8 mouse cellular contexts compared by ENCODE assay signal in genomic region chr1:182140370-182140769, GRCm38 (mm10). TPM values are rescaled to one million over a fixed set of nuclear protein-coding genes. Genes with fewer than 3 reads are reported as not detected.
A peak's percentile ranks its signal among the peaks of the same experiment; 100 is the strongest.
DNase-seq lines count a peak whose midpoint lies in the region; ATAC-seq and TF ChIP-seq lines count a peak whose summit lies in the region.

No protein-coding gene starts in this region.

- peak; percentile 67; the same call in 1 of the 2 replicates for ATAC-seq in hindbrain, postnatal 0 days
- ATAC-seq in megakaryocyte, adult 5-6 weeks (ENCODE audit: poor library complexity, severe bottlenecking): peak; percentile 84

- H3K4me1 ChIP-seq in hindbrain, postnatal 0 days (ENCODE audit: insufficient read depth, low read length): no peaks in the 10 kb centered on the region

- 2% methylated on average over 6 of the region's 6 CpGs for WGBS in hindbrain, postnatal 0 days

- no peak; the same call in 1 of the 2 replicates for TF ChIP-seq CTCF in gastrocnemius, adult 2 months (IDR thresholded peaks at IDR 0.05)
- TF ChIP-seq CTCF in hindbrain, postnatal 0 days (IDR thresholded peaks at IDR 0.05; ENCODE audit: low read depth): peak; percentile 94
- no peak; the same call in none of the 2 replicates for TF ChIP-seq CTCF in left cerebral cortex, adult 2 months (IDR thresholded peaks at IDR 0.05)

- no peaks in the 10 kb centered on the region for H3K36me3 ChIP-seq in hindbrain, postnatal 0 days (ENCODE audit: insufficient read depth, low read length)

- no peak overlapping the region for H3K9ac ChIP-seq in hindbrain, postnatal 0 days (replicated peaks; ENCODE audit: low read length)

- peak overlapping the region; percentile 11; the same call in 1 of the 2 replicates for H3K4me2 ChIP-seq in hindbrain, postnatal 0 days (ENCODE audit: low read depth, low read length)

- no peak overlapping the region for H3K27ac ChIP-seq in gastrocnemius, adult 2 months
- no peak overlapping the region for H3K27ac ChIP-seq in hindbrain, postnatal 0 days
- no peak overlapping the region for H3K27ac ChIP-seq in left cerebral cortex, adult 2 months

- intact Hi-C loops in gastrocnemius, adult 2 months (cut with DNase I): loop anchor here (1.0 to 5.0 kb wide), 2 partner anchors 252 to 413 kb away; no protein-coding TSS in a partner anchor
- intact Hi-C loops in left cerebral cortex, adult 2 months (cut with DNase I): no loop called here

- H3K9me3 ChIP-seq in hindbrain, postnatal 0 days (ENCODE audit: low read length): no peaks in the 10 kb centered on the region

- DNase-seq in R1 (ENCODE audit: low read depth, low spot score): peak; percentile 84
- peak; percentile 89 to 92 for DNase-seq in cerebellum, postnatal 25 days
- DNase-seq in gastrocnemius, adult 2 months: peak; percentile 81
- peak; percentile 83 for DNase-seq in hindbrain, postnatal 0 days (ENCODE audit: low spot score)
- DNase-seq in left cerebral cortex, adult 2 months (ENCODE audit: extremely low spot score in 1 of 2, low spot score in 2 of 2): peak; percentile 74 to 78
- peak; percentile 62 to 78 for DNase-seq in right cerebral cortex, postnatal 10 days (ENCODE audit: low spot score in 2 of 2)
- peak; percentile 67 to 68 for DNase-seq in urinary bladder, postnatal 36 days (ENCODE audit: low spot score in 2 of 2)

- no peak overlapping the region for H3K4me3 ChIP-seq in gastrocnemius, adult 2 months
- H3K4me3 ChIP-seq in hindbrain, postnatal 0 days (ENCODE audit: low read length): no peak overlapping the region
- no peak overlapping the region for H3K4me3 ChIP-seq in left cerebral cortex, adult 2 months

- no peaks in the 10 kb centered on the region for H3K27me3 ChIP-seq in hindbrain, postnatal 0 days (ENCODE audit: insufficient read depth, low read length)

RNA-seq across cellular contexts. Expression of gene Srp9, which starts 15.8 kb away (rescaled TPM):
- total RNA-seq in gastrocnemius, adult 2 months (2021): 10 to 100 TPM; 41.1 to 44.9 TPM
- 61.4 and 63.9 TPM in 2 replicates for total RNA-seq in hindbrain, postnatal 0 days (2014; rRNA removed)
- polyA plus RNA-seq in hindbrain, postnatal 0 days (2015; fragmentation: Nextera tagmentation; extraction: Ambion mirVana): 168 and 179 TPM in 2 replicates
- 10 to 100 TPM; 64.5 to 67.1 TPM for total RNA-seq in left cerebral cortex, adult 2 months (2021)
- total RNA-seq in megakaryocyte, adult 5-6 weeks (2015): 143 and 149 TPM in 2 replicates
- 97.9 and 104 TPM in 2 replicates for total RNA-seq in megakaryocyte, adult 5-6 weeks (2017)

RNA-seq across cellular contexts. Expression of gene Vmn1r1, which starts 23.9 kb away (rescaled TPM):
- total RNA-seq in gastrocnemius, adult 2 months (2021): not detected
- total RNA-seq in hindbrain, postnatal 0 days (2014; rRNA removed): not detected in 2 replicates
- polyA plus RNA-seq in hindbrain, postnatal 0 days (2015; fragmentation: Nextera tagmentation; extraction: Ambion mirVana): not detected in 2 replicates
- total RNA-seq in left cerebral cortex, adult 2 months (2021): not detected
- not detected in 2 replicates for total RNA-seq in megakaryocyte, adult 5-6 weeks (2015)
- total RNA-seq in megakaryocyte, adult 5-6 weeks (2017): not detected in 2 replicates
